Mouse (Mus musculus) thymus, adult 2 months (tissue): ENCODE data around the gene Slco2b1. TPM values are rescaled to one million over a fixed set of nuclear protein-coding genes. Genes with fewer than 3 reads are reported as not detected.

ENCODE experiments used
- DNase-seq: peaks from one replicate; pipeline ENCODE4 v3.0.0; 2021
- H3K27ac ChIP-seq: fragments of 200-500 bp; 2 replicates; pipeline ENCODE4 v1.5.1; 2012; ENCODE audit warnings: low read length, control low read depth; ENCODE audit not compliant: control insufficient read depth, insufficient read depth
- H3K27me3 ChIP-seq: fragments of 200-500 bp; 2 replicates; pipeline ENCODE4 v1.6.1; 2012; ENCODE audit warnings: mild to moderate bottlenecking, low read length, moderate library complexity, mixed read lengths; ENCODE audit not compliant: control insufficient read depth, insufficient read depth
- H3K36me3 ChIP-seq: fragments of 200-500 bp; 2 replicates; pipeline ENCODE4 v1.6.1; 2012; ENCODE audit warnings: mild to moderate bottlenecking, low read length, moderate library complexity; ENCODE audit not compliant: control insufficient read depth, insufficient read depth
- H3K4me1 ChIP-seq: fragments of 200-500 bp; replicated peaks from 2 replicates; pipeline ENCODE4 v1.6.1; 2012; ENCODE audit warnings: low read length; ENCODE audit not compliant: control insufficient read depth, insufficient read depth
- H3K4me3 ChIP-seq: fragments of 200-500 bp; 2 replicates; pipeline ENCODE4 v1.5.1; 2012; ENCODE audit warnings: mild to moderate bottlenecking, low read length, control low read depth, moderate library complexity; ENCODE audit not compliant: control insufficient read depth, insufficient read depth
- CTCF ChIP-seq: fragments of 200-500 bp; IDR thresholded peaks from 2 replicates; pipeline ENCODE4 v1.5.1; 2012; ENCODE audit warnings: mild to moderate bottlenecking, control low read depth, low read length, moderate library complexity, borderline replicate concordance; ENCODE audit not compliant: control insufficient read depth, poor library complexity, insufficient read depth; ENCODE audit errors: extremely low read depth
- POLR2A ChIP-seq: fragments of 200-500 bp; IDR thresholded peaks from 2 replicates; pipeline ENCODE4 v1.6.1; 2012; ENCODE audit warnings: mild to moderate bottlenecking, low read length, control low read depth, moderate library complexity; ENCODE audit not compliant: control insufficient read depth, poor library complexity, insufficient read depth; ENCODE audit errors: extremely low read depth
- WGBS: fragments of 180-500 bp; shearing (Covaris S2); methylation state at CpG from one replicate; pipeline ENCODE4 v1.1.7; 2018; 5-methylcytosine and 5-hydroxymethylcytosine counted together
- polyA plus RNA-seq: library from polyadenylated mRNA; depleted of rRNA; stranded (reverse); fragments of >200 nt; gene quantifications from 2 replicates; pipeline ENCODE4 v1.2.3, GENCODE M21; 2012

The Slco2b1 gene
- polyA plus RNA-seq, 1 experiment: 36.1 TPM

- WGBS: 92% methylated on average over 4 of the region's 4 CpGs
- H3K27ac ChIP-seq: no peak overlapping the region
- TF ChIP-seq POLR2A: no peak
- no peak for TF ChIP-seq CTCF
- H3K27me3 ChIP-seq: no peaks in the 10 kb centered on the region
- no peaks in the 10 kb centered on the region for H3K36me3 ChIP-seq
- DNase-seq: peak; percentile 24
- H3K4me3 ChIP-seq: no peak overlapping the region
- no peaks in the 10 kb centered on the region for H3K4me1 ChIP-seq
Observed at GRCm38 (mm10) chr7:99670915-99671314, 40.2 kb downstream of the Slco2b1 start.

GRCm38 (mm10) chr7:99668802-99669201 lies 42.3 kb downstream of the Slco2b1 start:
- Histone ChIP-seq H3K36me3 (no peaks in the 10 kb centered on the region), H3K27me3 (no peaks in the 10 kb centered on the region), H3K4me3 (no peak overlapping the region), H3K4me1 (no peaks in the 10 kb centered on the region; the same call in 1 of the 2 replicates), H3K27ac (no peak overlapping the region)
- no peak for DNase-seq
- TF ChIP-seq CTCF (no peak), POLR2A (no peak)
- WGBS: 94% methylated on average over 4 of the region's 4 CpGs

- Histone ChIP-seq H3K4me3 (no peak overlapping the region), H3K4me1 (no peaks in the 10 kb centered on the region; the same call in 1 of the 2 replicates), H3K27me3 (no peaks in the 10 kb centered on the region), H3K36me3 (no peaks in the 10 kb centered on the region), H3K27ac (no peak overlapping the region)
- 94% methylated on average over 16 of the region's 16 CpGs for WGBS
- no peak for DNase-seq
- TF ChIP-seq CTCF (no peak), POLR2A (no peak)
Observed at GRCm38 (mm10) chr7:99667096-99667495, 44.0 kb downstream of the Slco2b1 start.

- Histone ChIP-seq H3K4me3 (no peak overlapping the region), H3K36me3 (no peaks in the 10 kb centered on the region), H3K4me1 (no peaks in the 10 kb centered on the region; the same call in 1 of the 2 replicates), H3K27me3 (no peaks in the 10 kb centered on the region), H3K27ac (no peak overlapping the region)
- WGBS: 88% methylated on average over 10 of the region's 10 CpGs
- DNase-seq: no peak
- TF ChIP-seq POLR2A (no peak), CTCF (no peak)
Observed at GRCm38 (mm10) chr7:99665731-99666452, 45.2 kb downstream of the Slco2b1 start.

GRCm38 (mm10) chr7:99664571-99665485 lies 46.3 kb downstream of the Slco2b1 start:
- 83% methylated on average over 11 of the region's 11 CpGs for WGBS
- no peaks in the 10 kb centered on the region for H3K27me3 ChIP-seq
- no peak overlapping the region for H3K27ac ChIP-seq
- TF ChIP-seq CTCF (no peak), POLR2A (no peak)
- DNase-seq: no peak
- H3K4me1 ChIP-seq: no peaks in the 10 kb centered on the region; the same call in 1 of the 2 replicates
- H3K4me3 ChIP-seq: no peak overlapping the region
- H3K36me3 ChIP-seq: no peaks in the 10 kb centered on the region

GRCm38 (mm10) chr7:99663507-99664220 lies 47.5 kb downstream of the Slco2b1 start:
- H3K4me1 ChIP-seq: no peaks in the 10 kb centered on the region; the same call in 1 of the 2 replicates
- TF ChIP-seq CTCF: no peak
- TF ChIP-seq POLR2A: no peak
- WGBS: 94% methylated on average over 9 of the region's 9 CpGs

More at GRCm38 (mm10) chr7:99663507-99664220, 47.5 kb downstream of the Slco2b1 start:
- DNase-seq: no peak
- H3K36me3 ChIP-seq: no peaks in the 10 kb centered on the region
- no peak overlapping the region for H3K27ac ChIP-seq
- H3K4me3 ChIP-seq: no peak overlapping the region
- H3K27me3 ChIP-seq: no peaks in the 10 kb centered on the region
